23 mouse cellular contexts compared by ENCODE assay signal in genomic region chr3:103430131-103430530, GRCm38 (mm10).
"Had no signal": no experiment of that assay in that cellular context is flagged by ENCODE, and none has a peak within 500 bp of the region (broad histone marks: within the 10 kb centered on the region; RNA-seq: fewer than 3 reads in every experiment).

No protein-coding gene starts in this region.

- H3K9me3 ChIP-seq: intestine, embryonic 15.5 days; kidney, embryonic 15.5 days; limb, embryonic 12.5 days; limb, embryonic 15.5 days; midbrain, embryonic 15.5 days; neural tube, embryonic 12.5 days; neural tube, embryonic 15.5 days had no signal

- H3K4me1 ChIP-seq: midbrain, embryonic 15.5 days; neural tube, embryonic 12.5 days had no signal

- H3K27ac ChIP-seq: left cerebral cortex, adult 2 months; liver, embryonic 14.5 days; macrophage; midbrain, embryonic 15.5 days; neural tube, embryonic 12.5 days; neural tube, embryonic 15.5 days had no signal

- ATAC-seq: liver, postnatal 0 days; midbrain, embryonic 15.5 days had no signal

- H3K4me3 ChIP-seq: intestine, embryonic 15.5 days; kidney, embryonic 15.5 days; left cerebral cortex, adult 2 months; limb, embryonic 12.5 days; limb, embryonic 15.5 days; megakaryocyte, embryonic 14.5 days; midbrain, embryonic 15.5 days; neural tube, embryonic 12.5 days; neural tube, embryonic 15.5 days had no signal

- H3K36me3 ChIP-seq: intestine, embryonic 15.5 days; kidney, embryonic 15.5 days; limb, embryonic 12.5 days; limb, embryonic 15.5 days; midbrain, embryonic 15.5 days; neural tube, embryonic 12.5 days; neural tube, embryonic 15.5 days had no signal

- DNase-seq: kidney, adult 2 months; kidney, postnatal 10 days; kidney, postnatal 36 days; layer of hippocampus, postnatal 36 days; left cerebral cortex, postnatal 4 days; liver, postnatal 0 days; lung, postnatal 14 days; retina, postnatal 1 day; right cerebral cortex, postnatal 25 days; spleen, adult 18-20 months had no signal

- H3K27me3 ChIP-seq: intestine, embryonic 15.5 days; kidney, embryonic 15.5 days; limb, embryonic 12.5 days; limb, embryonic 15.5 days; neural tube, embryonic 12.5 days; neural tube, embryonic 15.5 days had no signal

- H3K9ac ChIP-seq: intestine, embryonic 15.5 days; kidney, embryonic 15.5 days; limb, embryonic 12.5 days; limb, embryonic 15.5 days; liver, embryonic 14.5 days; liver, postnatal 0 days; midbrain, embryonic 15.5 days; neural tube, embryonic 12.5 days; neural tube, embryonic 15.5 days had no signal

- H3K4me2 ChIP-seq: intestine, embryonic 15.5 days; kidney, embryonic 15.5 days; limb, embryonic 12.5 days; limb, embryonic 15.5 days; liver, embryonic 11.5 days; midbrain, embryonic 11.5 days; midbrain, embryonic 15.5 days; neural tube, embryonic 12.5 days; neural tube, embryonic 15.5 days had no signal
